Mouse (Mus musculus) embryonic fibroblast, embryonic 13.5 days (primary cell): ENCODE results near the gene Tgfb1i1.

Experiments
- CTCF ChIP-seq: IDR thresholded peaks from 2 replicates; pipeline ENCODE4 v1.5.1; 2011; ENCODE audit warnings: mild to moderate bottlenecking, control low read depth, low read length, moderate library complexity, borderline replicate concordance; ENCODE audit not compliant: insufficient read depth
- POLR2A ChIP-seq: IDR thresholded peaks from 2 replicates; pipeline ENCODE4 v1.6.1; 2011; ENCODE audit warnings: low read depth, mild to moderate bottlenecking, control low read depth, low read length, moderate library complexity

DNA sequence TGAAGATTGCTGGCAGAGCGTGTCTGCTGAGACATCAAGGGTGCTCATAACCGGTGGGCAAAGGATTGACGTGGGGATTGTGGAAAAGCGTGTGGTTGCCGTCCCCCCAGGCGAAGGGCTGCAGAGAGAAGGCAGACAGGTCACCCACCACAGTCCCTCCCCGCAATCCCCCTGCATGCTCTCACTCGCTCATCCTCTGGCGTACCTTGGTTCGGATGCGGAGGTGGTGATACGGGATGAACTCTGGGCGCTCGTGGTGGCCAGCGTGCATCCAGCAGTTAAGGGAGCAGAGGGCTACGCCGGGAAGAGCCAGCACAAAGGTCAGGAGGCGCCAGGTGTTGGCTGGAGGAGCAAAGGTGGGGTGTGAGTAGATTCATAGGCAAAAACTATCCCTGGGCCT, 40.9 kb upstream of the Tgfb1i1 start:
- no peak for TF ChIP-seq POLR2A
- TF ChIP-seq CTCF: no peak
